Mouse (Mus musculus): ENCODE measurements around the gene Elmo2.

DNA sequence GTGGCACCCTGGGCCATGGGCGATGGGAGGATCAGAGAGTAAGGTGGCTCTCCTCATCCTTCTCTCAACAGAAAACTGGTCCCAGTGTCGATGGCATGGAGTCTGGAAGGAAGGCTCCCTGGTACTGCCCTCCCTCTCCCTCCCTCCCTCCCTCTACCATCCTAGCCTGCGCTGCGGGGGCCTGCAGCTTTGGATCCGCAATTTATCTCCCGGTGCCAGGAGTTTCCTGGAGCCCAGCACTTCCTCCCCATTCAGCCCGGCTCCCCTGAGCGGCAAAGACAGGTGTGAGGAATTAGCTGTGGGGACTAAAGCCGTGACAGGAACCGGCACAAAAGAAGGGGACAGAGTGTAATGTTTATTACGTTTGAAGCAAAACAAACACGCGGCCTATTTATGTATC lies 83.7 kb downstream of the Elmo2 start:
- TF ChIP-seq MAX (IDR thresholded peaks at IDR 0.05; ENCODE audit: low read depth) (no peak), REST (IDR thresholded peaks at IDR 0.05; ENCODE audit: insufficient read depth, insufficient read length) (no peak), POLR2A (IDR thresholded peaks at IDR 0.05; ENCODE audit: insufficient read length, low read depth) (no peak), USF1 (IDR thresholded peaks at IDR 0.05; ENCODE audit: low read depth) (no peak), E2F4 (IDR thresholded peaks at IDR 0.05; ENCODE audit: insufficient read depth) (no peak), MYOG (IDR thresholded peaks at IDR 0.05; ENCODE audit: control insufficient read depth in 1 of 3, insufficient read depth in 1 of 3, insufficient read length in 2 of 3, low read depth in 2 of 3) (no peak), POLR2AphosphoS2 (IDR thresholded peaks at IDR 0.05; ENCODE audit: insufficient read length, low read depth) (no peak), TCF12 (IDR thresholded peaks at IDR 0.05; ENCODE audit: insufficient read depth, poor library complexity, severe bottlenecking) (no peak), CEBPB (IDR thresholded peaks at IDR 0.05; ENCODE audit: insufficient read depth, poor library complexity, severe bottlenecking) (no peak), SRF (IDR thresholded peaks at IDR 0.05; ENCODE audit: control insufficient read depth, insufficient read length, low read depth) (no peak)

Data from myocyte (in vitro differentiated cells).